Mouse (Mus musculus): ENCODE results near the gene Gdf7. TPM values are rescaled to one million over a fixed set of nuclear protein-coding genes. Genes with fewer than 3 reads are reported as not detected.

Gene Gdf7
- total RNA-seq, 2 experiments from 2014 or later = not detected

Other genes starting within 250 kb of the Gdf7 start
- gene Ldah, start 93.8 kb downstream of the Gdf7 start, total RNA-seq (2014; fragmentation: Nextera tagmentation) = 50.5 and 63.4 TPM in 2 replicates
- gene Ldah, start 93.8 kb downstream of the Gdf7 start, total RNA-seq (2017) = 35.2 and 39.4 TPM in 2 replicates
- 5.4 and 19.9 TPM in 2 replicates for gene Hs1bp3, start 11.5 kb upstream of the Gdf7 start, total RNA-seq (2014; fragmentation: Nextera tagmentation)
- 5.8 and 11.2 TPM in 2 replicates for gene Hs1bp3, start 11.5 kb upstream of the Gdf7 start, total RNA-seq (2017)
- 75.2 and 78.3 TPM in 2 replicates for gene Rhob, start 198.1 kb upstream of the Gdf7 start, total RNA-seq (2014; fragmentation: Nextera tagmentation)
- gene Rhob, start 198.1 kb upstream of the Gdf7 start, total RNA-seq (2017) = 64.8 and 67.6 TPM in 2 replicates

Data from granulocyte monocyte progenitor cell, adult 5-6 weeks (primary cell).